Mouse (Mus musculus): ENCODE data around the gene Fadd. TPM values are rescaled to one million over a fixed set of nuclear protein-coding genes. Genes with fewer than 3 reads are reported as not detected.

The Fadd gene
- total RNA-seq, 2 experiments from 2014 or later: 10.6 to 13.1 TPM

- DNase-seq: peak; percentile 43 to 47
- intact Hi-C loops (cut with DNase I): no loop called here
These were observed 44.1 kb downstream of the Fadd start for GRCm38 (mm10) chr7:144538030-144538644.

GRCm38 (mm10) chr7:144536367-144536766, 45.9 kb downstream of the Fadd start:
- no peak for DNase-seq
- intact Hi-C loops (cut with DNase I): no loop called here

- intact Hi-C loops (cut with DNase I): no loop called here
- no peak for DNase-seq
These were observed 47.5 kb downstream of the Fadd start for GRCm38 (mm10) chr7:144534773-144535172.

GRCm38 (mm10) chr7:144531585-144532378, 50.5 kb downstream of the Fadd start:
- no peak for DNase-seq
- intact Hi-C loops (cut with DNase I): no loop called here

GRCm38 (mm10) chr7:144529851-144530250, 52.4 kb downstream of the Fadd start:
- intact Hi-C loops (cut with DNase I): no loop called here
- no peak for DNase-seq

- DNase-seq: no peak
- intact Hi-C loops (cut with DNase I): no loop called here
These were observed 54.5 kb downstream of the Fadd start for GRCm38 (mm10) chr7:144527723-144528221.

Other genes with a start within 250 kb of the Fadd start
- gene Cttn, start 111.5 kb downstream of the Fadd start, total RNA-seq (2021): 10 to 100 TPM; 69.2 to 76.5 TPM
- gene Ppfia1, start 28.7 kb downstream of the Fadd start, total RNA-seq (2021): 10 to 100 TPM; 69.9 to 81.5 TPM
- gene Ano1, start 169.5 kb upstream of the Fadd start, total RNA-seq (2021): 10 to 100 TPM; 18.9 to 24.6 TPM